Mouse (Mus musculus) thymus, postnatal 25 days (tissue): ENCODE results near the gene Spryd3.
A peak's percentile ranks its signal among the peaks of the same experiment; 100 is the strongest.

Experiments used
- DNase-seq: peaks from one replicate; pipeline ENCODE4 v3.0.0; 2022

Gene Spryd3

GRCm38 (mm10) chr15:102146882-102147281, 10.8 kb upstream of the Spryd3 start:
- peak; percentile 32 for DNase-seq

- no peak for DNase-seq
These were observed 10.1 kb upstream of the Spryd3 start for GRCm38 (mm10) chr15:102146089-102146488.

- no peak for DNase-seq
These were observed 9.3 kb upstream of the Spryd3 start for GRCm38 (mm10) chr15:102145330-102145729.

- no peak for DNase-seq
These were observed 8.7 kb upstream of the Spryd3 start for GRCm38 (mm10) chr15:102144726-102145125.

- DNase-seq = no peak
These were observed 8.3 kb upstream of the Spryd3 start, which contains the start of gene Igfbp6 for GRCm38 (mm10) chr15:102144274-102144711. Igfbp6 (plus strand) TSS chr15:102144362.

GRCm38 (mm10) chr15:102142914-102143912, 7.2 kb upstream of the Spryd3 start:
- no peak for DNase-seq

- DNase-seq = no peak
These were observed 5.1 kb upstream of the Spryd3 start for GRCm38 (mm10) chr15:102141120-102141519.

- DNase-seq = no peak
These were observed 409 bp downstream of the Spryd3 start for GRCm38 (mm10) chr15:102135522-102136128.

- DNase-seq = no peak
These were observed 1.3 kb downstream of the Spryd3 start for GRCm38 (mm10) chr15:102134709-102135108.

- DNase-seq = no peak
These were observed 2.7 kb downstream of the Spryd3 start for GRCm38 (mm10) chr15:102133314-102133713.

GRCm38 (mm10) chr15:102126303-102126702, 9.7 kb downstream of the Spryd3 start:
- no peak for DNase-seq

GRCm38 (mm10) chr15:102120530-102120929, 15.5 kb downstream of the Spryd3 start:
- no peak for DNase-seq

GRCm38 (mm10) chr15:102119831-102120170, 16.2 kb downstream of the Spryd3 start:
- DNase-seq = no peak

- DNase-seq = no peak
These were observed 16.8 kb downstream of the Spryd3 start for GRCm38 (mm10) chr15:102119121-102119830.

GRCm38 (mm10) chr15:102118591-102118990, 17.4 kb downstream of the Spryd3 start:
- DNase-seq = no peak

GRCm38 (mm10) chr15:102117461-102118443, 18.3 kb downstream of the Spryd3 start:
- no peak for DNase-seq

- DNase-seq = no peak
These were observed 19.1 kb downstream of the Spryd3 start for GRCm38 (mm10) chr15:102116753-102117415.

GRCm38 (mm10) chr15:102115731-102116231, 20.3 kb downstream of the Spryd3 start:
- DNase-seq = peak; percentile 25

GRCm38 (mm10) chr15:102114651-102115260, 21.3 kb downstream of the Spryd3 start:
- DNase-seq = no peak

GRCm38 (mm10) chr15:102113674-102114073, 22.4 kb downstream of the Spryd3 start:
- no peak for DNase-seq

GRCm38 (mm10) chr15:102112827-102113226, 23.2 kb downstream of the Spryd3 start:
- DNase-seq = no peak
